Mouse (Mus musculus): ENCODE data around the gene Olfr64. TPM values are rescaled to one million over a fixed set of nuclear protein-coding genes. Genes with fewer than 3 reads are reported as not detected.

Gene Olfr64
- polyA plus RNA-seq (2015; fragmentation: Nextera tagmentation; extraction: Ambion mirVana): not detected in 2 replicates

GRCm38 (mm10) chr7:103894385-103894784 lies at the start of gene Olfr64:
Olfr64 (minus strand) TSS chr7:103894485.
- Histone ChIP-seq H3K4me3 (no peak within 1 kb of the TSS), H3K9me3 (no peaks in the 10 kb centered on the region), H3K4me2 (no peak within 1 kb of the TSS), H3K4me1 (replicated peaks) (no peaks in the 10 kb centered on the region), H3K9ac (no peak within 1 kb of the TSS), H3K36me3 (no peaks in the 10 kb centered on the region), H3K27me3 (no peaks in the 10 kb centered on the region), H3K27ac (no peak within 1 kb of the TSS)
- 88% methylated on average over 1 of the region's 1 CpGs for WGBS
- no peak for ATAC-seq (ENCODE audit: low FRiP score)

GRCm38 (mm10) chr7:103942730-103943129 lies 48.4 kb upstream of the Olfr64 start:
- Histone ChIP-seq H3K9ac (no peak overlapping the region), H3K4me3 (no peak overlapping the region), H3K27ac (no peak overlapping the region), H3K4me1 (replicated peaks) (no peaks in the 10 kb centered on the region), H3K36me3 (no peaks in the 10 kb centered on the region), H3K9me3 (no peaks in the 10 kb centered on the region), H3K4me2 (no peak overlapping the region), H3K27me3 (no peaks in the 10 kb centered on the region)
- ATAC-seq (ENCODE audit: low FRiP score): peak; percentile 39; the same call in 1 of the 2 replicates
- 29% methylated on average over 2 of the region's 2 CpGs for WGBS

GRCm38 (mm10) chr7:103934264-103934663 lies 40.0 kb upstream of the Olfr64 start, which contains the start of gene Olfr632:
Olfr632 (plus strand) TSS chr7:103934347.
- Histone ChIP-seq H3K36me3 (no peaks in the 10 kb centered on the region), H3K9me3 (no peaks in the 10 kb centered on the region)
- no peak for ATAC-seq (ENCODE audit: low FRiP score)

GRCm38 (mm10) chr7:103928525-103928924 lies 34.2 kb upstream of the Olfr64 start, which contains the start of gene Olfr631:
Olfr631 (plus strand) TSS chr7:103928825.
- Histone ChIP-seq H3K36me3 (no peaks in the 10 kb centered on the region), H3K4me3 (no peak within 1 kb of the TSS), H3K4me2 (no peak within 1 kb of the TSS), H3K27me3 (no peaks in the 10 kb centered on the region), H3K9ac (no peak within 1 kb of the TSS), H3K4me1 (replicated peaks) (no peaks in the 10 kb centered on the region), H3K9me3 (no peaks in the 10 kb centered on the region), H3K27ac (no peak within 1 kb of the TSS)
- no peak for ATAC-seq (ENCODE audit: low FRiP score)

More at GRCm38 (mm10) chr7:103934264-103934663, 40.0 kb upstream of the Olfr64 start, which contains the start of gene Olfr632:
- no peak within 1 kb of the TSS for H3K4me2 ChIP-seq
- H3K4me1 ChIP-seq (replicated peaks): no peaks in the 10 kb centered on the region
- H3K9ac ChIP-seq: no peak within 1 kb of the TSS
- H3K4me3 ChIP-seq: no peak within 1 kb of the TSS
- 83% methylated on average over 2 of the region's 2 CpGs for WGBS
- no peak within 1 kb of the TSS for H3K27ac ChIP-seq
- no peaks in the 10 kb centered on the region for H3K27me3 ChIP-seq

GRCm38 (mm10) chr7:103915338-103915737 lies 21.1 kb upstream of the Olfr64 start:
- Histone ChIP-seq H3K27ac (no peak overlapping the region), H3K27me3 (no peaks in the 10 kb centered on the region), H3K9me3 (no peaks in the 10 kb centered on the region), H3K4me3 (no peak overlapping the region), H3K4me2 (no peak overlapping the region), H3K4me1 (replicated peaks) (no peaks in the 10 kb centered on the region), H3K36me3 (no peaks in the 10 kb centered on the region), H3K9ac (no peak overlapping the region)
- ATAC-seq (ENCODE audit: low FRiP score): no peak

- Histone ChIP-seq H3K4me1 (replicated peaks) (no peaks in the 10 kb centered on the region), H3K36me3 (no peaks in the 10 kb centered on the region), H3K4me2 (no peak overlapping the region), H3K9ac (no peak overlapping the region), H3K9me3 (no peaks in the 10 kb centered on the region), H3K4me3 (no peak overlapping the region), H3K27ac (no peak overlapping the region), H3K27me3 (no peaks in the 10 kb centered on the region)
- no peak for ATAC-seq (ENCODE audit: low FRiP score)
- WGBS: 59% methylated on average over 8 of the region's 8 CpGs
Observed at GRCm38 (mm10) chr7:103912969-103913511, 18.8 kb upstream of the Olfr64 start.

- H3K4me2 ChIP-seq: no peak overlapping the region
- no peak for ATAC-seq (ENCODE audit: low FRiP score)
- no peak overlapping the region for H3K4me3 ChIP-seq
- no peaks in the 10 kb centered on the region for H3K4me1 ChIP-seq (replicated peaks)
- 67% methylated on average over 3 of the region's 3 CpGs for WGBS
- H3K27me3 ChIP-seq: no peaks in the 10 kb centered on the region
- no peak overlapping the region for H3K27ac ChIP-seq
- no peaks in the 10 kb centered on the region for H3K9me3 ChIP-seq
- H3K36me3 ChIP-seq: no peaks in the 10 kb centered on the region
- H3K9ac ChIP-seq: no peak overlapping the region
Observed at GRCm38 (mm10) chr7:103910047-103910446, 15.8 kb upstream of the Olfr64 start.

GRCm38 (mm10) chr7:103903187-103903586 lies 8.9 kb upstream of the Olfr64 start, which contains the start of gene Olfr65:
Olfr65 (plus strand) TSS chr7:103903487.
- ATAC-seq (ENCODE audit: low FRiP score): no peak
- WGBS: 80% methylated on average over 2 of the region's 2 CpGs
- no peaks in the 10 kb centered on the region for H3K36me3 ChIP-seq
- no peaks in the 10 kb centered on the region for H3K9me3 ChIP-seq
- no peak within 1 kb of the TSS for H3K9ac ChIP-seq
- no peaks in the 10 kb centered on the region for H3K4me1 ChIP-seq (replicated peaks)
- no peaks in the 10 kb centered on the region for H3K27me3 ChIP-seq
- no peak within 1 kb of the TSS for H3K4me3 ChIP-seq
- no peak within 1 kb of the TSS for H3K27ac ChIP-seq
- H3K4me2 ChIP-seq: no peak within 1 kb of the TSS

GRCm38 (mm10) chr7:103886152-103886551 lies 8.1 kb downstream of the Olfr64 start, which contains the start of gene Olfr66:
Olfr66 (minus strand) TSS chr7:103886252.
- Histone ChIP-seq H3K36me3 (no peaks in the 10 kb centered on the region), H3K4me3 (no peak within 1 kb of the TSS)
- ATAC-seq (ENCODE audit: low FRiP score): no peak

GRCm38 (mm10) chr7:103877093-103877492 lies 17.2 kb downstream of the Olfr64 start:
- no peak overlapping the region for H3K4me3 ChIP-seq
- WGBS: 93% methylated on average over 2 of the region's 2 CpGs

More at GRCm38 (mm10) chr7:103886152-103886551, 8.1 kb downstream of the Olfr64 start, which contains the start of gene Olfr66:
- Histone ChIP-seq H3K4me2 (no peak within 1 kb of the TSS), H3K27ac (no peak within 1 kb of the TSS), H3K4me1 (replicated peaks) (no peaks in the 10 kb centered on the region), H3K27me3 (no peaks in the 10 kb centered on the region), H3K9me3 (no peaks in the 10 kb centered on the region), H3K9ac (no peak within 1 kb of the TSS)

GRCm38 (mm10) chr7:103874451-103874850 lies 19.8 kb downstream of the Olfr64 start:
- H3K9ac ChIP-seq: no peak overlapping the region
- H3K4me2 ChIP-seq: no peak overlapping the region
- no peaks in the 10 kb centered on the region for H3K27me3 ChIP-seq
- H3K36me3 ChIP-seq: no peaks in the 10 kb centered on the region
- WGBS: 54% methylated on average over 5 of the region's 5 CpGs
- H3K9me3 ChIP-seq: no peaks in the 10 kb centered on the region
- no peak overlapping the region for H3K4me3 ChIP-seq
- no peak overlapping the region for H3K27ac ChIP-seq
- ATAC-seq (ENCODE audit: low FRiP score): no peak
- H3K4me1 ChIP-seq (replicated peaks): no peaks in the 10 kb centered on the region

More at GRCm38 (mm10) chr7:103877093-103877492, 17.2 kb downstream of the Olfr64 start:
- no peak overlapping the region for H3K9ac ChIP-seq
- H3K4me2 ChIP-seq: no peak overlapping the region
- H3K9me3 ChIP-seq: no peaks in the 10 kb centered on the region
- no peaks in the 10 kb centered on the region for H3K27me3 ChIP-seq
- no peaks in the 10 kb centered on the region for H3K36me3 ChIP-seq
- no peaks in the 10 kb centered on the region for H3K4me1 ChIP-seq (replicated peaks)
- ATAC-seq (ENCODE audit: low FRiP score): no peak
- no peak overlapping the region for H3K27ac ChIP-seq

GRCm38 (mm10) chr7:103873064-103873463 lies 21.2 kb downstream of the Olfr64 start:
- H3K27me3 ChIP-seq: no peaks in the 10 kb centered on the region
- H3K36me3 ChIP-seq: no peaks in the 10 kb centered on the region
- H3K9ac ChIP-seq: no peak overlapping the region
- 4% methylated on average over 1 of the region's 1 CpGs for WGBS
- no peak overlapping the region for H3K4me2 ChIP-seq
- no peak overlapping the region for H3K4me3 ChIP-seq
- H3K9me3 ChIP-seq: no peaks in the 10 kb centered on the region
- ATAC-seq (ENCODE audit: low FRiP score): no peak
- H3K27ac ChIP-seq: no peak overlapping the region
- H3K4me1 ChIP-seq (replicated peaks): no peaks in the 10 kb centered on the region

GRCm38 (mm10) chr7:103870667-103871066 lies 23.6 kb downstream of the Olfr64 start:
- Histone ChIP-seq H3K27ac (no peak overlapping the region), H3K9ac (no peak overlapping the region), H3K4me3 (no peak overlapping the region), H3K27me3 (no peaks in the 10 kb centered on the region), H3K4me2 (no peak overlapping the region), H3K9me3 (no peaks in the 10 kb centered on the region), H3K36me3 (no peaks in the 10 kb centered on the region), H3K4me1 (replicated peaks) (no peaks in the 10 kb centered on the region)
- no peak for ATAC-seq (ENCODE audit: low FRiP score)
